Mouse (Mus musculus) liver, embryonic 14.5 days (tissue): Measurements from ENCODE around the gene Pla2g4e.

Experiments
- CTCF ChIP-seq: IDR thresholded peaks from 2 replicates; pipeline ENCODE4 v1.5.1; 2016; ENCODE audit warnings: antibody characterized with exemption, low read depth, control low read depth
- EP300 ChIP-seq: IDR thresholded peaks from 2 replicates; pipeline ENCODE4 v1.6.1; 2016; ENCODE audit warnings: antibody characterized with exemption, low read depth

DNA sequence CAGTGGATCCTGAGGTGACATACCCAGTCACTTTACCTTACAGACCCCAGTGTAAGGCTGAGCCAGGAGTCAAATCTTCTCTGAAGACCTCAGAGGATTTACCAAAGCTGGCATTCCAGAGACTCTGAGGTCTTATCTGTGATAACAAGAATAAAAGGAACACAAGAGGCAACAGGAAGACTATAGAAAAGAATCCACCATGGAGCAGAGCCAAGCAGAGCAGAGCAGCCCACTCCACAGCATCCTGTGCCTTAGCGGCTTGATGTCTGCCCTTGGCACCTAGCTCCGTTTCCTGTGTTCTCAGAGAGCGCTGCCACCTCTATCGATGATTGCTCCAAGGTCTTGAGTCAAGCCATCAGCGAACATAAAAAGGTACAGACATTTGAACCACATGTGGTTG is 104.8 kb downstream of the Pla2g4e start:
- TF ChIP-seq CTCF (no peak), EP300 (no peak)
